12 mouse cellular contexts compared by ENCODE assay signal in genomic region chr6:101684390-101684789, GRCm38 (mm10).
DNase-seq lines count a peak whose midpoint lies in the region; ATAC-seq and TF ChIP-seq lines count a peak whose summit lies in the region.
"Had no signal": no experiment of that assay in that cellular context is flagged by ENCODE, and none has a peak within 500 bp of the region (broad histone marks: within the 10 kb centered on the region; RNA-seq: fewer than 3 reads in every experiment).

No protein-coding gene starts in this region.

- TF ChIP-seq CTCF in thymus, adult 2 months (IDR thresholded peaks at IDR 0.05; ENCODE audit: borderline replicate concordance, control insufficient read depth, extremely low read depth, insufficient read depth, low read length, poor library complexity), result no peak
- TF ChIP-seq CTCF in bone marrow, adult 2 months (IDR thresholded peaks at IDR 0.05; ENCODE audit: control insufficient read depth, insufficient read depth, low read length), result 0 out of 2 replicates have a peak, but pooled peaks have one; percentile 6

- ATAC-seq in kidney, embryonic 16.5 days (ENCODE audit: low FRiP score, low TSS enrichment), result no peak
- ATAC-seq: hindbrain, embryonic 16.5 days had no signal

- no peak overlapping the region for H3K4me3 ChIP-seq in kidney, embryonic 16.5 days (ENCODE audit: low read length)
- no peak overlapping the region for H3K4me3 ChIP-seq in thymus, adult 2 months (ENCODE audit: control insufficient read depth, insufficient read depth, low read length)
- H3K4me3 ChIP-seq in bone marrow, adult 2 months (replicated peaks; ENCODE audit: control insufficient read depth, low read depth, low read length), result no peak overlapping the region
- H3K4me3 ChIP-seq: lung, embryonic 15.5 days had no signal

- no peaks in the 10 kb centered on the region for H3K4me1 ChIP-seq in kidney, embryonic 16.5 days (ENCODE audit: insufficient read depth, low read length)
- no peaks in the 10 kb centered on the region for H3K4me1 ChIP-seq in thymus, adult 2 months (replicated peaks; ENCODE audit: control insufficient read depth, insufficient read depth, low read length)
- H3K4me1 ChIP-seq in bone marrow, adult 2 months (ENCODE audit: control insufficient read depth, insufficient read depth, low read length), result no peaks in the 10 kb centered on the region
- H3K4me1 ChIP-seq: lung, embryonic 15.5 days had no signal

- H3K27me3 ChIP-seq in kidney, embryonic 16.5 days (ENCODE audit: insufficient read depth, low read length), result no peaks in the 10 kb centered on the region
- no peaks in the 10 kb centered on the region for H3K27me3 ChIP-seq in thymus, adult 2 months (ENCODE audit: control insufficient read depth, insufficient read depth, low read length)
- H3K27me3 ChIP-seq: lung, embryonic 15.5 days had no signal

- no peak overlapping the region for H3K4me2 ChIP-seq in kidney, embryonic 16.5 days (replicated peaks; ENCODE audit: low read depth, low read length)
- H3K4me2 ChIP-seq: lung, embryonic 15.5 days had no signal

- H3K9me3 ChIP-seq in kidney, embryonic 16.5 days (ENCODE audit: low read length), result no peaks in the 10 kb centered on the region
- H3K9me3 ChIP-seq: lung, embryonic 15.5 days had no signal

- no peak for TF ChIP-seq POLR2A in thymus, adult 2 months (IDR thresholded peaks at IDR 0.05; ENCODE audit: control insufficient read depth, extremely low read depth, insufficient read depth, low read length, poor library complexity)
- no peak for TF ChIP-seq POLR2A in bone marrow, adult 2 months (IDR thresholded peaks at IDR 0.05; ENCODE audit: borderline replicate concordance, control insufficient read depth, low read depth, low read length)

- WGBS in kidney, embryonic 16.5 days, result 78% methylated on average over 2 of the region's 2 CpGs
- 79% methylated on average over 2 of the region's 2 CpGs for WGBS in thymus, adult 2 months
- 47% methylated on average over 2 of the region's 2 CpGs for WGBS in bone marrow, adult 2 months

- no peaks in the 10 kb centered on the region for H3K36me3 ChIP-seq in kidney, embryonic 16.5 days (ENCODE audit: insufficient read depth, low read length)
- no peaks in the 10 kb centered on the region for H3K36me3 ChIP-seq in thymus, adult 2 months (ENCODE audit: control insufficient read depth, insufficient read depth, low read length)
- H3K36me3 ChIP-seq: lung, embryonic 15.5 days had no signal

- DNase-seq in kidney, adult 9 months, result peak; percentile 3
- peak; percentile 3 for DNase-seq in thymus, postnatal 0 days (ENCODE audit: low spot score)
- DNase-seq in thymus, adult 2 months, result no peak
- DNase-seq in testis, postnatal 14 days (ENCODE audit: low spot score), result peak; percentile 26
- DNase-seq in urinary bladder, postnatal 4 days (ENCODE audit: low spot score in 2 of 2), result no peak
- no peak for DNase-seq in embryo, embryonic 10 days (ENCODE audit: low spot score)
- DNase-seq: cerebellum, adult 2 months; retina, postnatal 1 day had no signal

- no peak overlapping the region for H3K27ac ChIP-seq in kidney, embryonic 16.5 days (ENCODE audit: low read length)
- H3K27ac ChIP-seq in thymus, adult 2 months (ENCODE audit: control insufficient read depth, insufficient read depth, low read length), result no peak overlapping the region
- no peak overlapping the region for H3K27ac ChIP-seq in bone marrow, adult 2 months (ENCODE audit: control insufficient read depth, insufficient read depth, low read depth, low read length, poor library complexity)
- H3K27ac ChIP-seq: lung, embryonic 15.5 days had no signal

- no peak overlapping the region for H3K9ac ChIP-seq in kidney, embryonic 16.5 days (replicated peaks; ENCODE audit: low read length)
- H3K9ac ChIP-seq: lung, embryonic 15.5 days had no signal

Comparison
In these comparisons a context has a peak if more than half of its experiments do, and no peak if none do; other contexts are left out.
1. DNase-seq: peak in kidney, adult 9 months (single experiment), thymus, postnatal 0 days (single experiment) and testis, postnatal 14 days (single experiment); none in thymus, adult 2 months (single experiment), urinary bladder, postnatal 4 days (0 of 2) and embryo, embryonic 10 days (single experiment).